Mouse (Mus musculus) hindbrain, embryonic 15.5 days (tissue): ENCODE measurements around the gene Ccdc158. TPM values are rescaled to one million over a fixed set of nuclear protein-coding genes. Genes with fewer than 3 reads are reported as not detected.
A peak's percentile ranks its signal among the peaks of the same experiment; 100 is the strongest.

Experiments used
- ATAC-seq: fragments of 200-750 bp; cut with Nextera tagmentation; 2 replicates; pipeline ENCODE4 v1.8.0; 2017; ENCODE audit warnings: low read depth, moderate number of reproducible peaks, moderate TSS enrichment; ENCODE audit not compliant: low FRiP score
- H3K27ac ChIP-seq: fragments of 300-500 bp; sonication (generic); replicated peaks from 2 replicates; pipeline ENCODE4 v1.5.1; 2015; ENCODE audit warnings: mild to moderate bottlenecking, inconsistent platforms
- H3K27me3 ChIP-seq: fragments of 300-500 bp; sonication (generic); 2 replicates; pipeline ENCODE4 v1.6.1; 2015; ENCODE audit warnings: control low read depth, inconsistent platforms
- H3K36me3 ChIP-seq: fragments of 300-500 bp; sonication (generic); 2 replicates; pipeline ENCODE4 v1.6.1; 2015; ENCODE audit warnings: control low read depth, inconsistent platforms
- H3K4me1 ChIP-seq: fragments of 300-500 bp; sonication (generic); replicated peaks from 2 replicates; pipeline ENCODE4 v1.6.1; 2015; ENCODE audit warnings: control low read depth, inconsistent platforms
- H3K4me2 ChIP-seq: fragments of 300-500 bp; sonication (generic); 2 replicates; pipeline ENCODE4 v1.6.1; 2015; ENCODE audit warnings: moderate library complexity, mild to moderate bottlenecking, inconsistent platforms
- H3K4me3 ChIP-seq: fragments of 300-500 bp; sonication (generic); 2 replicates; pipeline ENCODE4 v1.5.1; 2015; ENCODE audit warnings: mild to moderate bottlenecking, inconsistent platforms
- H3K9ac ChIP-seq: fragments of 300-500 bp; sonication (generic); 2 replicates; pipeline ENCODE4 v1.6.1; 2015; ENCODE audit warnings: inconsistent platforms
- H3K9me3 ChIP-seq: fragments of 300-500 bp; sonication (generic); 2 replicates; pipeline ENCODE4 v1.6.1; 2016; ENCODE audit warnings: control low read depth, inconsistent platforms
- WGBS: fragments of 180-500 bp; shearing (Covaris S2); methylation state at CpG from one replicate; pipeline ENCODE4 v1.1.7; 2015; 5-methylcytosine and 5-hydroxymethylcytosine counted together
- polyA plus RNA-seq: library from polyadenylated mRNA; unstranded; fragments of >200 nt; fragmentation: Nextera tagmentation; extraction: Ambion mirVana; gene quantifications from 2 replicates; pipeline ENCODE4 v1.2.1, GENCODE M21; 2015

Ccdc158 gene
- polyA plus RNA-seq, 1 experiment from 2014 or later, result 0.31 TPM

DNA sequence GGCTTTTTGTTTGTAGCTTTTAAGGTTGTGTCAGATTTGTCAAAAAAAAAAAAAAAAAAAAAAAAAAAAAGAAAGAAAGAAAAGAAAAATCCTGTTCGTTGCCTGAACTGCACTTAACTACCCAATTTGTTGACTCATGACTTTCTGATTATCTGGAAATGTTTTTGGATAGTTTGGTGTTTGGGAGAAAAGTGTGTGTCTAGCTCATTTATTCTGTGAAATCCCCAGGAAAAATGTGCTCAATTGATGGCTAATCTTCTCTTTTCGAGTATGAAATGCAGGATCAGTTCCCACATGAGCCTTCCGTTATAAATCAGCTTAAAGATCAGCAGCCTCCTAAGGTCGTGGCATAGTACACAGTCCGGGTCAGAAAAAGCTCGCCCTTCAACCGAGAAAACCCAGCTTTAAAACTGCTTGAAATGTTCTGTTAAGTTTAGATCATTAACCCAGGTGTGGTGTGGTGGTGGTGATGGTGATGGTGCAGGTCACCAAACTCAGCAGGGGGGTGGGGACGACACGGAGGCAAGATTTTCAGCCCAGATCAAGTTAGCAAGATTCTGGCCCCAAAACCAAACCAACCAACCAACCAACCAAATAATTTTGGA lies 8.9 kb upstream of the Ccdc158 start:
- H3K27ac ChIP-seq, result no peak overlapping the region
- peak overlapping the region; percentile 99 for H3K4me2 ChIP-seq
- H3K36me3 ChIP-seq, result no peaks in the 10 kb centered on the region
- H3K4me1 ChIP-seq, result peaks cover 15% of the 10 kb centered on the region
- H3K9me3 ChIP-seq, result no peaks in the 10 kb centered on the region
- no peak for ATAC-seq
- 15% methylated on average over 9 of the region's 9 CpGs for WGBS
- H3K9ac ChIP-seq, result no peak overlapping the region
- peak overlapping the region; percentile 57 for H3K4me3 ChIP-seq
- H3K27me3 ChIP-seq, result 0 out of 2 replicates have a peak, but pooled peaks cover 4% of the 10 kb centered on the region

DNA sequence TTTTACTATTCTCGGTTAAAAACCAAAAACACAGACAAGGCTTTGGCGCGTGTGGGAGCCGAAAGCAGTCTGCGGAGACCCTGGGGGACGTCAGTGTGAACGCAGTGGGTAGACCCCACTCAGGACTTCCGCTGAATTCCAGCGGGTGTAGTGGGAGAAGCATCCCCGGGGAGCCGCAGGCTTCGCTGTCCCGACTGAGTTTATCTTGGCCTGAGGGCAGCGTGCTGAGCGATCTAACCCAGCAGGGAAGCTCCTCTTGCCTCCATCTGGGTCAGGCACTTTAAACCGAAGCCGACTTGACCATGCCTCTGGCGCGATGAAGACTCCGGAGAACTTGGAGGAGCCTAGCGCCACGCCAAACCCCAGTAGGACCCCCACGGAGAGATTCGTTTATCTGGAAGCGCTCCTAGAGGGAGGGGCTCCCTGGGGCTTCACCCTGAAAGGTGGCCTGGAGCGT lies 8.3 kb upstream of the Ccdc158 start, which contains the start of gene Shroom3:
Gene Shroom3, plus strand, starts transcription at position 85 of the 457 bp plus-strand sequence.
- no peak for ATAC-seq

DNA sequence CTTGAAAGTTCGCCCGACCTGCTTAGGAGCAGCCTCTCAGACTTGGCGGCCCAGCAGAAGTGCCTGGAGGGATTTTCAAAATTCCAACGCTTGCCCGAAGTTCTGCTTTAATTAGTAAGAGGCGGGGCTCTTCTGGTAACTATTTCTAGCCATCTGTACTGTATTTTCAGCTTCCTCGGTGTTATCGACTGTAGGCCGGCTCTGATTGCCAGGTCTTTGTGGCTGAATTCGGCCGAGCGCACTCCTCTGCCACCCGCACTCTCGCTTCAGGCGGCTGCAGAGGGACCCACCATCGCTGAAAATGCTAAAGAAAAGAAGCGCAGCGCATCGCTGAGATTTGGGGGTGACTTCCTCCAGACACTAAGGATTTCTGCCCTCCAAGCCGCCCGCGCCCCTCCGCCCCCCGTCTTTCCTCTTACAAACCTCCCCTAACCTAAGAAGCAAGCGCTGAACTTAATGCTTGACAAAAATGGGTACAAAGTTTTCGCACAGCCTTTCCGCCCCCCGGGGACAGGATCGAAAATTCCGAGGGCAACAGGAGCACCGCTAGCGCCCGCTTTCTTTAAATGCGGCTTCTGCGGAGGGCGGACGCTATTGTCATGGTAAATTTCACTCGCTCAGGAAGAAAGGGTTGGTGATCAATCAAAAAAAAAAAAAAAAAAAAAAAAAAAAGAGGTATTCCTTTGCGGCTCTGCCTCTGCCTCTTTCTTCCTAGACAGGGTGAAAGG lies 7.7 kb upstream of the Ccdc158 start:
- Histone ChIP-seq H3K27ac (peak overlapping the region; percentile 43), H3K4me1 (peaks cover 15% of the 10 kb centered on the region), H3K9ac (peak overlapping the region; percentile 59), H3K36me3 (no peaks in the 10 kb centered on the region), H3K4me3 (peak overlapping the region; percentile 57), H3K4me2 (peak overlapping the region; percentile 99), H3K27me3 (0 out of 2 replicates have a peak, but pooled peaks cover 4% of the 10 kb centered on the region), H3K9me3 (no peaks in the 10 kb centered on the region)
- under 1% methylated on average over 39 of the region's 39 CpGs for WGBS
- ATAC-seq, result 0 out of 2 replicates have a peak, but pooled peaks have one; percentile 9

More for the DNA sequence above, 8.3 kb upstream of the Ccdc158 start, which contains the start of gene Shroom3:
- Histone ChIP-seq H3K4me1 (peaks cover 15% of the 10 kb centered on the region), H3K27me3 (0 out of 2 replicates have a peak, but pooled peaks cover 4% of the 10 kb centered on the region), H3K9ac (peak within 1 kb of the TSS; percentile 59), H3K36me3 (no peaks in the 10 kb centered on the region), H3K9me3 (no peaks in the 10 kb centered on the region), H3K4me2 (peak within 1 kb of the TSS; percentile 99), H3K27ac (peak within 1 kb of the TSS; percentile 43), H3K4me3 (peak within 1 kb of the TSS; percentile 57)
- under 1% methylated on average over 26 of the region's 26 CpGs for WGBS

DNA sequence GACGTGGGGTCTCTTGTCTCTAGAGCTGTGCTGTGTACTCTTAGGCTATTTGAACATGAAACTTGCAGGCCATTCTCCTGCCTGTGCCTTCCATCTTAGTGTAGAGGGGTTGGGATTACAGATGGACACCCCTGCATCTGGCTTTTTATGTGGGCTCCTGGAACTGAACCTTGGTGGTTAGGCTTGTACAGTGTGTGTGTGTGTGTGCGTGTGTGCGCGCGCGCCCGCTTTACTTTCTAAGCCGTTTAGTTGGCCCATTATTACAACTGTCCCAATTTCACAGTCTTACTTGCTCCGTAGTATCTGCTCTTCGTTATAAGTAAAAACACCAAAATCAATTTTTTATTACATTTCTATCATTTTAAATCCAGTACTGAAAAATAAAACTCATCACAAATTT lies 6.8 kb upstream of the Ccdc158 start:
- Histone ChIP-seq H3K27me3 (0 out of 2 replicates have a peak, but pooled peaks cover 4% of the 10 kb centered on the region), H3K4me2 (no peak overlapping the region), H3K27ac (no peak overlapping the region), H3K9me3 (no peaks in the 10 kb centered on the region), H3K4me3 (no peak overlapping the region), H3K4me1 (peaks cover 15% of the 10 kb centered on the region), H3K36me3 (no peaks in the 10 kb centered on the region), H3K9ac (no peak overlapping the region)
- 91% methylated on average over 10 of the region's 10 CpGs for WGBS
- no peak for ATAC-seq

DNA sequence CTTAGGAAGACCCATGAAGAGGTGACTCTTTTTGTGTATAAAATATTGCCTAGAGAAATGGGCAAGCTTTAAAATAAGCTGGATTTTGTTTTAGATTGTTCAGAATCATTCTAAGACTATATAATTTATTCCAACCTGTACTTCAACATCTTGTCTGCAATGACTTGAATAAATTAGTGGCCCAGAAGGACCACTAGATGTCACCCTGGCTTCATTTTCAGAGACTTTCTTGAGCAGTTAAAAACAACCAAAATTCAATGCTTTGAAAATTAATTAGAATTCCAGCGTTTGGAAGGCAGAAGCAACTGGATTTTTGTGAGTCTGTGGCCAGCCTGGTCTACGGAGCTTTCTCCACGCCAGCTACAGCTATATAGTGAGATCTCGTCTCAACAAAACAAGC lies 4.4 kb upstream of the Ccdc158 start:
- no peak overlapping the region for H3K4me2 ChIP-seq
- no peak overlapping the region for H3K4me3 ChIP-seq
- 31% methylated on average over 4 of the region's 4 CpGs for WGBS
- no peaks in the 10 kb centered on the region for H3K9me3 ChIP-seq
- H3K9ac ChIP-seq, result no peak overlapping the region
- H3K36me3 ChIP-seq, result no peaks in the 10 kb centered on the region
- 0 out of 2 replicates have a peak, but pooled peaks cover 4% of the 10 kb centered on the region for H3K27me3 ChIP-seq
- no peak overlapping the region for H3K27ac ChIP-seq
- ATAC-seq, result no peak
- peaks cover 27% of the 10 kb centered on the region for H3K4me1 ChIP-seq

DNA sequence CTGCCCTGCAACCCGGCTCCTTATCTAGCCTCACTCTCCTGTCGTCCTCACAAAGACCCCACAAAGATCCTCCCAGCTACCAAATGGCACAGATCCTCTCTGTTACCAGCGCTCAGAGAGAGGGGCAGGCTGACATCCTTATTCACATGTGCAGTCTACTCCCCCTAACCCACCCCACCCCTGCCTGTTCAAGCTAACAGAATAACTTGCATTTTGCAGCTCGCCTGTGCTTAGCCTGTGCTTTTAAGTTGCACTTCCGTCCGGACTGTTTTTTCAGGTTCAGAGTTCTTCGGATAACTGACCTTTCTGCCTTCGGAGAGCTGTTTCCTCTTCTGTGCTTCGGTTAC lies 476 bp upstream of the Ccdc158 start:
- no peaks in the 10 kb centered on the region for H3K27me3 ChIP-seq
- H3K27ac ChIP-seq, result no peak overlapping the region
- no peak for ATAC-seq
- peak overlapping the region; percentile 42 for H3K4me3 ChIP-seq
- peaks cover 15% of the 10 kb centered on the region for H3K4me1 ChIP-seq
- peak overlapping the region; percentile 68 for H3K4me2 ChIP-seq
- WGBS, result under 1% methylated on average over 9 of the region's 9 CpGs
- no peaks in the 10 kb centered on the region for H3K36me3 ChIP-seq
- H3K9me3 ChIP-seq, result no peaks in the 10 kb centered on the region
- peak overlapping the region; percentile 12 for H3K9ac ChIP-seq

DNA sequence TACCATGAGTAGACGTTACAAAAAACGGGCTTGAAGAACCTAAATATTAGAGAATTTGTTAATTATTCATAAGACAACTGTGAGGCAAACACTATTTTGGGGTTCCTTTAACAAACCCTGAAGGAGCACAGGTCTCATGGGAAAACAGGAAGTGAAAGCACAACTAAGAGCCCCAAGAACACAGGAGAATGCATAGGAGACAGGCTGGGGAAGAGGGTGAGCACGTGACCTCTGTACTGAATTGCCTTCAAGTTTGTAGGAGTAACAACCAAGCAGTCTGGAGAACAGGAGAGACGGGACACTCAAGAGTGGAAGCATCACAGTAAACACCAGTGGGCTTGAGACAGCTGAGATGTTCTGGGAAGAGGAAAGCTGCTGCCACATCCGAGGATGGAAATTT lies 8.2 kb downstream of the Ccdc158 start:
- Histone ChIP-seq H3K9ac (no peak overlapping the region), H3K9me3 (no peaks in the 10 kb centered on the region), H3K4me3 (no peak overlapping the region), H3K27ac (no peak overlapping the region), H3K27me3 (no peaks in the 10 kb centered on the region), H3K4me1 (no peaks in the 10 kb centered on the region), H3K36me3 (no peaks in the 10 kb centered on the region), H3K4me2 (no peak overlapping the region)
- WGBS, result 91% methylated on average over 5 of the region's 5 CpGs
- no peak for ATAC-seq

DNA sequence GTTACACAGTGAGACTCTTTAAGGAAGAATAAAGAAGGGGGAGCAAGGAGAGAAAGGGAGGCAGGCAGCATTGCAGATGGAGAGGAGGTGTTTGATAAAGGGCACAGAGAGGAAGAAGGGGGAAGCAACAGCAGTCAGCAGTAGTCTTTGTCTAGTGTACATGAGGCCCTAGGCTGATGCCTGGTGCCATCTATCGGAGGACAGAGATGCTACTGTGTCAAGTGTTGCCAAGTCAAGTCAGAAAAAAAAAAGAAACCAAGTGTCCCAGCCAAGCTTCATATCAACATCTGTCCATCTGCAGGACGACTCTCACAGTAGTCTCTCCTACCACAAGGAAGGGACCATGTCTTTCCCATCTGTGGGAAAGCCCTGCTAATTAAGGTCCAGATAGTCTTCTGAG lies 10.8 kb downstream of the Ccdc158 start:
- no peak overlapping the region for H3K27ac ChIP-seq
- ATAC-seq, result no peak
- H3K4me3 ChIP-seq, result no peak overlapping the region
- no peak overlapping the region for H3K9ac ChIP-seq
- 73% methylated on average over 2 of the region's 2 CpGs for WGBS
- no peaks in the 10 kb centered on the region for H3K36me3 ChIP-seq
- no peaks in the 10 kb centered on the region for H3K27me3 ChIP-seq
- no peaks in the 10 kb centered on the region for H3K4me1 ChIP-seq
- H3K4me2 ChIP-seq, result no peak overlapping the region
- no peaks in the 10 kb centered on the region for H3K9me3 ChIP-seq

DNA sequence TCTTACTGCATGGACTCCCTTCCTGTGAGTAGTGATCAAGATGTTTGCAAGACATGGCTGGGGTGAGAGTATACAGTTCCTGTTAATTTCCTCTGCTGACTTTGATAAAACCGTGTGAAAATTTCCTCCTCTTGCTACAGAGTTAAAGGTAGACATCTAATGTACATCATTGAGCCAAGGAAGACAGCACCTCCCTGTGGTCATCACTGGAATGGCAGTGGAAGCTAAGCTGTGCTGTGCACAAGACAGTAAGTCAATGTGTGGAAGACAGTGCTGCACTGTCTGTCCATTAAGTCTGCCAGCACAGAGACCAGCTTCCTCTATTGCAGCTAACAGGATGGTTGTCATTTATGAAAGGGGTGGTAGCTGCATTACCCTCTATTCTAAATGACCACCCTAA lies 18.8 kb downstream of the Ccdc158 start:
- no peaks in the 10 kb centered on the region for H3K9me3 ChIP-seq
- no peak overlapping the region for H3K9ac ChIP-seq
- ATAC-seq, result peak; percentile 48; the same call in 1 of the 2 replicates

DNA sequence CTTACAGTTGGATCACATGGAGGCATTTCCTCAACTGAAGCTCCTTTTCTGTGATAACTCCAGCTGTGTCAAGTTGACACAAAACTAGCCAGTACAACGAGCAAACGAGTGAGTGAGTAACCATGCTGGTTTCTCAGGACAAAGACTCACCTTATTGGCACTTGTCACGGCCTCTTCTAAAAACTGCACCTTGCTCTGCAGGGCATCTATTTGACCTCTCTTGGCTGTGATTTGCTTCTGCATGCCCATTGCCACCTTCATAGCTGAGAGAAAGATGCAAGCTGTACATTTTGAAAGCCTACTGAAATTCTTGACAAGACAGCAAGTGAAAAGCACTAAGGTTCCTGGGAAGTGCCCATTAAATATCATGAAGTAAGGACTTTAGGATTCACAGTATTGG lies 34.2 kb downstream of the Ccdc158 start:
- Histone ChIP-seq H3K27ac (no peak overlapping the region), H3K36me3 (no peaks in the 10 kb centered on the region), H3K4me1 (no peaks in the 10 kb centered on the region), H3K9ac (no peak overlapping the region), H3K4me2 (no peak overlapping the region), H3K9me3 (no peaks in the 10 kb centered on the region), H3K27me3 (no peaks in the 10 kb centered on the region), H3K4me3 (no peak overlapping the region)
- WGBS, result 88% methylated on average over 3 of the region's 3 CpGs
- no peak for ATAC-seq

More for the DNA sequence above, 18.8 kb downstream of the Ccdc158 start:
- Histone ChIP-seq H3K4me2 (no peak overlapping the region), H3K4me1 (no peaks in the 10 kb centered on the region), H3K36me3 (no peaks in the 10 kb centered on the region), H3K4me3 (no peak overlapping the region), H3K27me3 (no peaks in the 10 kb centered on the region), H3K27ac (no peak overlapping the region)
- WGBS, result 15% methylated on average over 1 of the region's 1 CpGs

DNA sequence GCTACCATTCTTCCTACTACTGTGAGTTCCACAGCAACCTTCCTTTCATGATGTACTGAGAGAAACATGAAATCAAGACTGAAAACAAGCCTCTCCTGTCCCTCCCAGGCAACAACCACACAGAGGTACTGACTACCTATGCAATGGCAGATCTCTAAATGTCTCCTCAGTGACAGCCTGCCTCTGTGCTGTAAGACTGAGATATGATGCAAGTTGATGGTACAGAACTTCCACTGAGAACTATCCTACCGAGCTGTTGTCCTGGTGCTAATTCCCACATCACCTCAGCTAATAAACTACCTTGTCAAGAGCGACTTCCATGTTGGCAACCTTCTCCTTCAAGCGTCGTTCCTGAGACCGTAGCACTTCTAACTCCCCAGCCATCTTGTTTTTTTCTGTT lies 39.2 kb downstream of the Ccdc158 start:
- Histone ChIP-seq H3K4me1 (no peaks in the 10 kb centered on the region), H3K4me2 (no peak overlapping the region), H3K27me3 (no peaks in the 10 kb centered on the region), H3K4me3 (no peak overlapping the region), H3K9ac (no peak overlapping the region), H3K36me3 (no peaks in the 10 kb centered on the region), H3K27ac (no peak overlapping the region), H3K9me3 (no peaks in the 10 kb centered on the region)
- 85% methylated on average over 5 of the region's 5 CpGs for WGBS
- no peak for ATAC-seq

DNA sequence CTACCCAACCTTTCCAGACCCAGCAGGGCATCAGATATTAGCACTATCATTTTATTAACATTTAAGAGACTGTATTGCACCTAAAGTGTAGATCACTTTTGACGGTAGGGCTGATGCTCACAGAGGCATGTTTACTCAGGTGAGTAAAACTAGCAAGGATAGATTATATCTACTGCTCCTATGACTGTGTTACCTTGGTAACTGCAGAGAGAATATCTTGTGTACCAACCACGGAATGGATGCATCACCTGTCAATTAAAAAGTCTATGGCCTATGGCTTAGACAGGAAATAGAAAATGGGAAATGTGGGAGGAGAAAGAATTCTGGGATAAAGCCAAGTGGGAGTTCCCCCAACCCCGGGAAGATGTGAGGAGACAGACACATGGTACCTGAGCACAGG lies 40.2 kb downstream of the Ccdc158 start:
- Histone ChIP-seq H3K4me2 (no peak overlapping the region), H3K27ac (no peak overlapping the region), H3K36me3 (no peaks in the 10 kb centered on the region), H3K27me3 (no peaks in the 10 kb centered on the region), H3K4me3 (no peak overlapping the region), H3K4me1 (no peaks in the 10 kb centered on the region), H3K9ac (no peak overlapping the region), H3K9me3 (no peaks in the 10 kb centered on the region)
- 68% methylated on average over 3 of the region's 3 CpGs for WGBS
- ATAC-seq, result no peak
